Mouse (Mus musculus): ENCODE data around the gene Nepn. TPM values are rescaled to one million over a fixed set of nuclear protein-coding genes. Genes with fewer than 3 reads are reported as not detected.
"Not testable (repeated sequence)": the region's sequence is repeated elsewhere in the genome, so short reads cannot be mapped to it uniquely, and the experiment has no call there.

The Nepn gene
- polyA plus RNA-seq (2021), result not detected

- ATAC-seq (no peak), DNase-seq (ENCODE audit: low read depth, low spot score) (no peak)
- peaks cover 56% of the 10 kb centered on the region for H3K27me3 ChIP-seq
- TF ChIP-seq CTCF (IDR thresholded peaks at IDR 0.05), result no peak
- ChIA-PET POLR2A (no interaction called here), CTCF (interaction anchor here (1.1 kb wide), 1 partner anchor 233 kb away, joined by 3 read pairs; no protein-coding TSS in a partner anchor)
- in situ Hi-C loops (cut with MboI; ENCODE audit: low pct_unique_long_range_greater_than_20kb), result loop anchor here (10.0 to 25.0 kb wide), 2 partner anchors 284 to 602 kb away; no protein-coding TSS in a partner anchor
These were observed at the start of gene Nepn for GRCm38 (mm10) chr10:52388922-52389430. Nepn (plus strand) TSS chr10:52388972.

DNA sequence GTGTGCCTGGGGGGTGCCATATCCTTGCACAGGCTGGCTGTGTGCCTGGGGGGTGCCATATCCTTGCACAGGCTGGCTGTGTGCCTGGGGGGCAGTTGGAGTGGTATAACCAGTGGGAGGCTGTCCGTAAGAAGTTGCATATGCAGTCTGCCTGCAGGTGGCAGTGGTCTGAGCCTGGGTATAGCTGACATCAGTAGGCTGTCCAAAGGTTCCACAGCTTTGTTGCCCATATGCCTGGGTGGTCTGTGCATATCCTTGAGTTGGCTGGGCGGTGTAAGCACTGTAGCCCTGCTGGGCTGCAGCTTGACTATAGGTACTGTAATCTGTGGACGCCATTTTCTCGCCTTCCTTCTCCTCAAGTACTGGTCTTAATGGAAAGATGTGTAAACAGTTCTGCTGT lies 45.4 kb upstream of the Nepn start:
- H3K27me3 ChIP-seq; ATAC-seq; CTCF ChIA-PET; DNase-seq (ENCODE audit: low read depth, low spot score); in situ Hi-C loops (cut with MboI; ENCODE audit: low pct_unique_long_range_greater_than_20kb); POLR2A ChIA-PET: not testable (repeated sequence)

- ChIA-PET CTCF (interaction anchor here (1.4 to 1.5 kb wide), 2 partner anchors 10 to 13 kb away, joined by 3 to 7 read pairs; no protein-coding TSS in a partner anchor), POLR2A (interaction anchor here (1.0 kb wide), 1 partner anchor 9 kb away, joined by 3 read pairs; no protein-coding TSS in a partner anchor)
- DNase-seq (ENCODE audit: low read depth, low spot score) (no peak), ATAC-seq (no peak)
- no peak for TF ChIP-seq CTCF (IDR thresholded peaks at IDR 0.05)
- H3K27me3 ChIP-seq, result no peaks in the 10 kb centered on the region
- in situ Hi-C loops (cut with MboI; ENCODE audit: low pct_unique_long_range_greater_than_20kb), result no loop called here
These were observed 35.6 kb upstream of the Nepn start for GRCm38 (mm10) chr10:52353184-52353583.

- CTCF ChIA-PET, result interaction anchor here (1.0 to 1.8 kb wide), 3 partner anchors 19 to 141 kb away, joined by 3 to 4 read pairs (median 3); no protein-coding TSS in a partner anchor
- no peak for TF ChIP-seq CTCF (IDR thresholded peaks at IDR 0.05)
- POLR2A ChIA-PET, result no interaction called here
- no peak for DNase-seq (ENCODE audit: low read depth, low spot score)
- no peak for ATAC-seq
- H3K27me3 ChIP-seq, result no peaks in the 10 kb centered on the region
- in situ Hi-C loops (cut with MboI; ENCODE audit: low pct_unique_long_range_greater_than_20kb), result no loop called here
These were observed 30.3 kb upstream of the Nepn start, which contains the start of gene Gm26741 for GRCm38 (mm10) chr10:52358467-52358866. Gm26741 (plus strand) TSS chr10:52358767.

DNA sequence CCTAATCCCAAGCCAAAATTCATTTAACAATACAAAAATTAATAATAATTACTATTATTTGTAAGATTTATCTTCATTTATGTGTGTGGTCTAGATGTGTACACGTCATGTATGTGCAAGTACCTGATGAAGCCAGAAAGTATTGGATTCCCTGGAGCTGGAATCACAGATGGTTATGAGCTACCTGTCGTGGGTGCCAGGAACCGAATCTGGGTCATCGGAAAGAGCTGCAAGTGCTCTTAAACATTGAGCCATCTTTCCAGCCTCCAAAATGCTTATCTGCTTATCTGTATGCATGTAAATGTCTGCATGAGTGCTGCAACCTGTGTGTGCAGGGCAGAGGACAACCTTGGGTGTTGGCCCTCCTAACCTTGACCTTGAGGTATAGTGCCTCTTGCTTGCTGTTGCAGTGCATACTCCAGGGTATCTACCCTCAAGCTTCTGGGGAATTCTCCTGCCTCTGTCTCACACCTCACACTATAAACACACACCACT lies 28.5 kb upstream of the Nepn start:
- no peak for ATAC-seq
- CTCF ChIA-PET, result interaction anchor here (3.0 kb wide), 1 partner anchor 20 kb away, joined by 11 read pairs; no protein-coding TSS in a partner anchor
- TF ChIP-seq CTCF (IDR thresholded peaks at IDR 0.05), result no peak
- in situ Hi-C loops (cut with MboI; ENCODE audit: low pct_unique_long_range_greater_than_20kb), result no loop called here
- POLR2A ChIA-PET, result no interaction called here
- no peaks in the 10 kb centered on the region for H3K27me3 ChIP-seq
- DNase-seq (ENCODE audit: low read depth, low spot score), result no peak

- no peaks in the 10 kb centered on the region for H3K27me3 ChIP-seq
- ChIA-PET POLR2A (interaction anchor here (0.6 kb wide), 1 partner anchor 15 kb away, joined by 3 read pairs; no protein-coding TSS in a partner anchor), CTCF (interaction anchor here (1.2 to 3.0 kb wide), 2 partner anchors 16 to 20 kb away, joined by 3 to 11 read pairs; no protein-coding TSS in a partner anchor)
- DNase-seq (ENCODE audit: low read depth, low spot score), result no peak
- in situ Hi-C loops (cut with MboI; ENCODE audit: low pct_unique_long_range_greater_than_20kb), result no loop called here
- no peak for ATAC-seq
- TF ChIP-seq CTCF (IDR thresholded peaks at IDR 0.05), result no peak
These were observed 27.7 kb upstream of the Nepn start for GRCm38 (mm10) chr10:52360862-52361609.

GRCm38 (mm10) chr10:52368376-52368775 lies 20.4 kb upstream of the Nepn start:
- POLR2A ChIA-PET, result interaction anchor here (0.7 kb wide), 1 partner anchor 74 kb away, joined by 3 read pairs; no protein-coding TSS in a partner anchor
- DNase-seq (ENCODE audit: low read depth, low spot score), result no peak
- no peak for ATAC-seq
- no peak for TF ChIP-seq CTCF (IDR thresholded peaks at IDR 0.05)
- no peaks in the 10 kb centered on the region for H3K27me3 ChIP-seq
- CTCF ChIA-PET, result no interaction called here
- in situ Hi-C loops (cut with MboI; ENCODE audit: low pct_unique_long_range_greater_than_20kb), result no loop called here

DNA sequence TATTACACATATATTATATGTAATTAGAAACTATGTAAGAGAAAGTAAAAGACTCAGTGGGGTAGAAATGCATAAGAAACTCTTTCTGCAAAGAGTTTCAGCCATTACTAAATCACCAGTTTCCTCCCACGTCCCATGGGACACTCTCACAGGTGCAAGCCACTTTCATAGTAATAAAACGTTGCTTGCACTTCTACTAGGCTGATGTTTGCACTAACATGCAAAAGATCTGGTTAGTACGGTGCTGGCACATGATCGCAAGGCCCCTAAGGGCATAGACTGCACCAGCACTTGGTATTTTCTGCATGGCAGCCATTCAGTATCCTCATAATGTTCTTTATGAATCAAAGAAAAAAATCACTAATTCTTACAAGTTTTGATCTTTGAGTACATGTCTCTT lies 14.9 kb upstream of the Nepn start:
- no peaks in the 10 kb centered on the region for H3K27me3 ChIP-seq
- no peak for TF ChIP-seq CTCF (IDR thresholded peaks at IDR 0.05)
- no peak for ATAC-seq
- POLR2A ChIA-PET, result no interaction called here
- in situ Hi-C loops (cut with MboI; ENCODE audit: low pct_unique_long_range_greater_than_20kb), result no loop called here
- CTCF ChIA-PET, result no interaction called here
- no peak for DNase-seq (ENCODE audit: low read depth, low spot score)

GRCm38 (mm10) chr10:52374651-52375050 lies 14.1 kb upstream of the Nepn start:
- CTCF ChIA-PET, result interaction anchor here (1.8 kb wide), 1 partner anchor 158 kb away, joined by 5 read pairs; no protein-coding TSS in a partner anchor
- ATAC-seq (no peak), DNase-seq (ENCODE audit: low read depth, low spot score) (no peak)
- in situ Hi-C loops (cut with MboI; ENCODE audit: low pct_unique_long_range_greater_than_20kb), result loop anchor here (25.0 kb wide), 1 partner anchor 587 kb away; no protein-coding TSS in a partner anchor
- TF ChIP-seq CTCF (IDR thresholded peaks at IDR 0.05), result no peak
- POLR2A ChIA-PET, result no interaction called here
- H3K27me3 ChIP-seq, result no peaks in the 10 kb centered on the region

- ChIA-PET POLR2A (interaction anchor here (0.6 kb wide), 1 partner anchor 16 kb away, joined by 3 read pairs; no protein-coding TSS in a partner anchor), CTCF (interaction anchor here (0.9 kb wide), 1 partner anchor 15 kb away, joined by 3 read pairs; no protein-coding TSS in a partner anchor)
- ATAC-seq (no peak), DNase-seq (ENCODE audit: low read depth, low spot score) (no peak)
- no peak for TF ChIP-seq CTCF (IDR thresholded peaks at IDR 0.05)
- no peaks in the 10 kb centered on the region for H3K27me3 ChIP-seq
- in situ Hi-C loops (cut with MboI; ENCODE audit: low pct_unique_long_range_greater_than_20kb), result loop anchor here (25.0 kb wide), 1 partner anchor 589 kb away; no protein-coding TSS in a partner anchor
These were observed 12.3 kb upstream of the Nepn start for GRCm38 (mm10) chr10:52376422-52376821.
